Mouse (Mus musculus): ENCODE measurements around the gene Hsd11b1. TPM values are rescaled to one million over a fixed set of nuclear protein-coding genes. Genes with fewer than 3 reads are reported as not detected.

Gene Hsd11b1
- polyA plus RNA-seq (2014; fragmentation: Illumina TruSeq; extraction: RNeasy Lipid Tissue Mini Kit (QIAGEN cat#74804); ENCODE audit: low read depth, low replicate concordance): 136 TPM

GRCm38 (mm10) chr1:193263955-193264598 is at the start of gene Hsd11b1:
Hsd11b1 (minus strand) TSS chr1:193264075.

DNA sequence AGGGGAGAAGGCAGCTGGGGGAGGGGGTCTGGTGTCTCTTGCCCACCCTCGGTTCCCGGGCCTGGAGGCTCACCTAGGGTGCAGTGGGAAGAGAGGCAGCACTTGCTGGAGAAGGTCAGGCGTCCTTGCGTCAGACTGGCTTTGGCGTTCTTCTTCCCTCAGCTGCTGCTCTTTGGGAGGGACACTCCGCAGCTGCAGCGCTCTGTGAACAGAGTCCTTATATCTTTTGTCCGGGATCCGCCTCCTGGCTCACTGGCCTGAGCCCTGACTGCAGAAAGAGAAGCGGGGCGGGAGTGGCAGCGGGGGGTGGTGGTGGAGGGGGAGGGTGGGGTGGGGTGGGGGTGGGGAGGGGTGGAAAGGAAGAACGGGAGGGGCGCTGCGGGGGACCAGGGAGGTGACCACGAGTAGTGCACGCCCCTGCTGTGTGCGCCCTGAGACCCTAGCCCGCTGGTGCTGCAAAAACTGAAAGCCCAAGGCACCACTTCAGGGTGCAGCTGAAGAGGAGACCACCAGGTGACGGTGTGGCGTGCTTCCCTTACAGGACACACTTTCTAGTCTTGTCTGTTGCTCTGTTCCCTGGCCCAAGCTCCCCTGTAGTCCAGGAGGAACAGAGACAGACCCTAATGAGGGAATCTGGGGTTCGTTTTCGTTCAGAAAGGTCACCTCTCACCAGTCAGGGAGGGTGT is 9.2 kb upstream of the Hsd11b1 start, which contains the start of gene G0s2:
Gene G0s2, minus strand, starts transcription at position 302 of the 686 bp plus-strand sequence.

GRCm38 (mm10) chr1:193207503-193207902 is 56.4 kb downstream of the Hsd11b1 start, which contains the start of gene Lamb3:
Lamb3 (plus strand) TSS chr1:193207699.

DNA sequence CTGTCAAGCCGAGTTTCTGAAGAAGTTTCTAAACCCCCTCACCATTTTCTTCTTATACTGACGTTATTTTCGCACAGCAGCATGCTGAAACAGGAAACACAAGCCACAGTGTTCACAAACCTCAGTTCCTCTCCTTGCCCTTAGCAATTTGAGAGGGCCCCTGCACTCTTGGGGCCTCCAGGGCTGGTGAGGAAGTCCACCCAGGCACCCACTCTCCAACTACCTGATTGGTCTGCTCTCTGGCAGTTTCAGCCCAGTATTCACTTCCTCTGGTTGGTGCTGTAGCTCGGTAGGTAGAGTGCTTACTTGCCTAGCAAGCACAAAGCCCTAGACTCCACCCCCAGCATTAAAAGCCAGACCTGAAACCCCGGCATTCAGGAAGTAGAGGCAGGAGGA is 62.5 kb downstream of the Hsd11b1 start, which contains the start of gene Traf3ip3:
Gene Traf3ip3, minus strand, starts transcription at position 321 of the 396 bp plus-strand sequence.

Other genes with a start within 250 kb of the Hsd11b1 start
- 10.7 TPM for gene Syt14, start 228.3 kb downstream of the Hsd11b1 start, polyA plus RNA-seq (2014; fragmentation: Illumina TruSeq; extraction: RNeasy Lipid Tissue Mini Kit (QIAGEN cat#74804); ENCODE audit: low read depth, low replicate concordance)
- gene Diexf, start 133.8 kb downstream of the Hsd11b1 start, polyA plus RNA-seq (2014; fragmentation: Illumina TruSeq; extraction: RNeasy Lipid Tissue Mini Kit (QIAGEN cat#74804); ENCODE audit: low read depth, low replicate concordance): 8.5 TPM
- 35.5 TPM for gene Irf6, start 111.0 kb downstream of the Hsd11b1 start, polyA plus RNA-seq (2014; fragmentation: Illumina TruSeq; extraction: RNeasy Lipid Tissue Mini Kit (QIAGEN cat#74804); ENCODE audit: low read depth, low replicate concordance)
- 8.6 TPM for gene A130010J15Rik, start 96.0 kb downstream of the Hsd11b1 start, polyA plus RNA-seq (2014; fragmentation: Illumina TruSeq; extraction: RNeasy Lipid Tissue Mini Kit (QIAGEN cat#74804); ENCODE audit: low read depth, low replicate concordance)
- gene Traf3ip3, start 62.4 kb downstream of the Hsd11b1 start, polyA plus RNA-seq (2014; fragmentation: Illumina TruSeq; extraction: RNeasy Lipid Tissue Mini Kit (QIAGEN cat#74804); ENCODE audit: low read depth, low replicate concordance): not detected
- not detected for gene Lamb3, start 56.4 kb downstream of the Hsd11b1 start, polyA plus RNA-seq (2014; fragmentation: Illumina TruSeq; extraction: RNeasy Lipid Tissue Mini Kit (QIAGEN cat#74804); ENCODE audit: low read depth, low replicate concordance)
- not detected for gene G0s2, start 9.1 kb upstream of the Hsd11b1 start, polyA plus RNA-seq (2014; fragmentation: Illumina TruSeq; extraction: RNeasy Lipid Tissue Mini Kit (QIAGEN cat#74804); ENCODE audit: low read depth, low replicate concordance)
- gene Camk1g, start 106.2 kb upstream of the Hsd11b1 start, polyA plus RNA-seq (2014; fragmentation: Illumina TruSeq; extraction: RNeasy Lipid Tissue Mini Kit (QIAGEN cat#74804); ENCODE audit: low read depth, low replicate concordance): 2.4 TPM

All from kidney, adult 10 weeks (tissue).